Mouse (Mus musculus) layer of hippocampus, postnatal 10 days (tissue): ENCODE results near the gene Boc. TPM values are rescaled to one million over a fixed set of nuclear protein-coding genes. Genes with fewer than 3 reads are reported as not detected.

Experiments
- DNase-seq, 2 experiments: peaks; one replicate each; pipeline ENCODE4 v3.0.0; 2021; ENCODE audit warnings: low spot score in 2 of 2
- total RNA-seq, 2 experiments: library from RNA; stranded (reverse); gene quantifications; 2 replicates each; pipeline ENCODE4 v1.2.3; 2021

Gene Boc
- total RNA-seq, 2 experiments from 2014 or later = 10.8 to 11.3 TPM

- no peak for DNase-seq
Observed at GRCm38 (mm10) chr16:44553861-44554260, 4.8 kb downstream of the Boc start.

- no peak for DNase-seq
Observed at GRCm38 (mm10) chr16:44552726-44553125, 6.0 kb downstream of the Boc start.

GRCm38 (mm10) chr16:44552036-44552435 is 6.7 kb downstream of the Boc start:
- peak in 1 of 2 experiments; percentile 25 for DNase-seq

- peak in 1 of 2 experiments; percentile 21 for DNase-seq
Observed at GRCm38 (mm10) chr16:44551491-44551890, 7.2 kb downstream of the Boc start.

- peak in 1 of 2 experiments; percentile 25 for DNase-seq
Observed at GRCm38 (mm10) chr16:44550843-44551242, 7.9 kb downstream of the Boc start.

- no peak for DNase-seq
Observed at GRCm38 (mm10) chr16:44549867-44550679, 8.6 kb downstream of the Boc start.

- no peak for DNase-seq
Observed at GRCm38 (mm10) chr16:44549381-44549780, 9.3 kb downstream of the Boc start.

GRCm38 (mm10) chr16:44547976-44548375 is 10.7 kb downstream of the Boc start:
- DNase-seq = no peak

- DNase-seq = no peak
Observed at GRCm38 (mm10) chr16:44546831-44547230, 11.9 kb downstream of the Boc start.

- no peak for DNase-seq
Observed at GRCm38 (mm10) chr16:44545939-44546338, 12.8 kb downstream of the Boc start.

- DNase-seq = no peak
Observed at GRCm38 (mm10) chr16:44545153-44545552, 13.5 kb downstream of the Boc start.

- no peak for DNase-seq
Observed at GRCm38 (mm10) chr16:44543098-44543497, 15.6 kb downstream of the Boc start.

GRCm38 (mm10) chr16:44542029-44542690 is 16.5 kb downstream of the Boc start:
- DNase-seq = no peak

GRCm38 (mm10) chr16:44539611-44540010 is 19.1 kb downstream of the Boc start:
- DNase-seq = no peak

GRCm38 (mm10) chr16:44538401-44539395 is 20.0 kb downstream of the Boc start:
- peak; percentile 56 to 60 for DNase-seq

- DNase-seq = no peak
Observed at GRCm38 (mm10) chr16:44534122-44534521, 24.6 kb downstream of the Boc start.

- DNase-seq = no peak
Observed at GRCm38 (mm10) chr16:44533522-44533921, 25.2 kb downstream of the Boc start.

- DNase-seq = no peak
Observed at GRCm38 (mm10) chr16:44532851-44533250, 25.8 kb downstream of the Boc start.

GRCm38 (mm10) chr16:44531239-44531797 is 27.4 kb downstream of the Boc start:
- no peak for DNase-seq

GRCm38 (mm10) chr16:44530829-44531228 is 27.9 kb downstream of the Boc start:
- no peak for DNase-seq

GRCm38 (mm10) chr16:44530191-44530590 is 28.5 kb downstream of the Boc start:
- DNase-seq = no peak
